Mouse (Mus musculus) kidney, adult 8-10 months (tissue): Measurements from ENCODE around the gene Bzw1.

Experiments used
- DNase-seq, 2 experiments: peaks; one replicate each; pipeline ENCODE4 v3.0.0; 2022

Gene Bzw1

DNA sequence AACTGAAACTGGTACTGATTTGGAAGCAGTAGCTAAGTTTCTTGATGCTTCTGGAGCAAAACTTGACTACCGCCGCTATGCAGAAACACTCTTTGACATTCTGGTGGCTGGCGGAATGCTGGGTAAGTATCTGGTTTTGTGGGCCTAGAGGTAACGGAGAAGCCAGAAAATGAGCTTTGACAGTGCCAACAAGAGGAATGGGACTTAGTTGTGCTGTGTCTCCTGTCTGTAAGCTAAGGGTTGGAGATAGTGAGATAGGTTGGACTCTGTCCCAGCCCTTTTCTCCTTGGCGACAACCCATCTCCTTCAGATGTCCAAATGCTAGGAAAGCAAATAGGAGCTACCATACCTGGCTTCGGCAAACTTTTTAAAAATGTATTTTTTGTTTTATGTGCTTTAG lies 5.0 kb downstream of the Bzw1 start:
- no peak for DNase-seq

DNA sequence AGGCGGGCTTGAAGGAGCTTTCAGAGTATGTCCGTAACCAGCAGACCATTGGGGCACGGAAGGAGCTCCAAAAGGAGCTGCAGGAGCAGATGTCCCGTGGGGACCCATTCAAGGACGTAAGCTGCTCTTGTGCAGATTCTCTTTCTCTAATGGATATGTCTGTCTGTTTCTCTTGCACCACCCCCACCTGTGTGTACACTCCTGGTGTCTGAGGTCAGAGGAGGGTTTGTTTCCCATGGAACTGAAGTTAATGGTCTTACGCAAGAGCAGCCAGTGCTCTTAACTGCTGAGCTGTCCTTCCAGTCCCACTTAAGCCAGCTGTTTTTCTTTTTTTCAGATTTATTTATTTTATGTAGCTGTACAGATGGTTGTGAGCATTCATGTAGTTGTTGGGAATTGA lies 8.7 kb downstream of the Bzw1 start:
- no peak for DNase-seq

DNA sequence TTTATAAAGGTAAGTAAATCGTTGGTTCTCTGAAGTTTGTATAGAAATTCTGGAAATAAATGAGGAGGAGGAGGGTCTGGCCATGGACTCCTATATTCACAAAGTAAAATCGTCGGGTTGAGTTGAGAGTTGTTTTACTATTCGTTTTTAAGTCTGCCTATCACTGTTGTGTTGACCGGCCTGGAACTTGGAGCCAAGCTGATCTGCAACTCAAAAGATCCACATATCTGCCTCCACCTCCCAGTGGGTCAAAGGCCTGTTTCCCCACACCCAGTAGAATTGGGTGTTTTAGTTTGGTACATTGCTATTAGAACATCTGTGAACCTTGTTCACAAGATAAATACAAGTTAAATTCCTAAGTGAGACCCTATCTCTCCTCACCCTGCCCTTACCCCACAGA lies 11.0 kb downstream of the Bzw1 start:
- no peak for DNase-seq

DNA sequence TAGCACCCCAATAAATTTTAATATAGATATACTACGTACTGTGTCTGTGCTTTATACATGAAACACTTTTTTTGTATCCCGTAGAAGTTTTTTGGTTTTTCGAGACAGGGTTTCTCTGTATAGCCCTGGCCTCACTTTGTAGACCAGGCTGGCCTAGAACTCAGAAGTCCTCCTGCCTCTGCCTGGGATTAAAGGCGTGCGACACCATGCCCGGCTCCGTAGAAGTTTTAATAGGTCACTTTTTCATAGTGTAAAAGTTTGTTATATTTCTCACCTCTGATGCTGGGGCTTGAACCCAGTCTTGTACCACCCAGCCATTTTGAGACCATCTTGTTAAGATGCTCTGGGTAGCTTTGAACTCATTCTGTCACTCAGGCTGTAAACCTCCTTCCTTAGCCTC lies 14.6 kb downstream of the Bzw1 start:
- no peak for DNase-seq

DNA sequence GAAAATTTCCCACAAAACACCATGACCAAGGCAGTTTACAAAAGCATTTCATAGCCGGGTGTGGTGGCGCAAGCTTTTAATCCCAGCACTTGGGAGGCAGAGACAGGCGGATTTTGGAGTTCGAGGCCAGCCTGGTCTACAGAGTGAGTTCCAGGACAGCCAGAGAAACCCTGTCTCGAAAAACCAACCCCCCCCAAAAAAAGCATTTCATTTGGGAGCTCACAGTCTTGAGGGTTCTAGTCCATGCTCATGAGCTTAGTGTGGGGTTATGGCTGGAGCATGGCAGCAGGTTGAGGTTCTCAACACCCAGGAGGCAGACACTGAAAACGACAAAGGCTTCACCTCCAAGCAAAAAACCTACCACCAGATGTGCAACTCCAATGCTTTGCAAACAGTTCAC lies 15.4 kb downstream of the Bzw1 start:
- no peak for DNase-seq

DNA sequence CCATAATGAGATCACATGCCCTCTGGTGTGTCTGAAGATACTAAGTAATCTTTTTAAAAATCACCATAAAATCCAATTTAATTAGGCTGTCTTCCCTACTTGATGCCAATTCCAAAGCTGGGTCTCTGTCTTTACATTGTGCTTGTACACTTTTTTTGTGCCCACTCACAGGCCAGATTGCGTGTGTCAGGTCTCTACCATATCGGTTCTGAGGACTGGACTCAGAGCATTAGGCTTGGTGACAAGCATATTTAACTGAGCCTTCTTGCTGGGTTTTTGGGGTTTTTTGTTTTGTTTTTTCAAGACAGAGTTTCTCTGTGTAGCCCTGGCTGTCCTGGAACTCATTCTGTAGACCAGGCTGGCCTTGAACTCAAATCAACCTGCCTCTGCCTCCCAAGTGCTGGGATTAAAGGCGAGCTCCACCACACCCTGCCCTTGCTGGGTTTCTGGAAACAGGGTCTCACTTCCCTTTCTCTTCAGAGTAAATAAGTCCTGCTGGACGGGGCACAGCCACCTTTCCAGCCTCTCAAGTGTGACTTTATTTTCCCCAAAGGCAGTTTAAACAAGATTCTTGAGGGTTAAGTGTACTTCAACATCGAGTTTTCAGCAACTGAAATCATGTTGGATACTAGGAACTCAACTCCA lies 17.0 kb downstream of the Bzw1 start:
- no peak for DNase-seq

DNA sequence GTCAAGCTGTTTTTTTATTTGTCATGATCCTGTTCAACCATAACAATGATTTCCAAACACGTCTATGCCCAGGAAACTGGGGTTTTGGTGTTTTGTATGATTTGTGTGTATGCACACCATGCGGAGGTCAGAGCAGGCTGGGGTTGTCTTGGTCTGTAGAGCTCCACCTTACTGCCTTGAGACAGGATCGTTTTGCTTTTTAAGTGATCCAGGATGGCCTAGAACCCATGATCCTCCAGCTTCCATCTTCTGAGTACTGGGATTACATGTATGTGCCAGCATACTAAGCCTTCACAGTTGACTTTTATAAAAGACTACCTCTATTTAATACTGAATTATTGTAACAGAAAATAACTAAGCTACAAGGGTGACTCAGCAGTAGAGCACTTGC lies 17.5 kb downstream of the Bzw1 start:
- no peak for DNase-seq

DNA sequence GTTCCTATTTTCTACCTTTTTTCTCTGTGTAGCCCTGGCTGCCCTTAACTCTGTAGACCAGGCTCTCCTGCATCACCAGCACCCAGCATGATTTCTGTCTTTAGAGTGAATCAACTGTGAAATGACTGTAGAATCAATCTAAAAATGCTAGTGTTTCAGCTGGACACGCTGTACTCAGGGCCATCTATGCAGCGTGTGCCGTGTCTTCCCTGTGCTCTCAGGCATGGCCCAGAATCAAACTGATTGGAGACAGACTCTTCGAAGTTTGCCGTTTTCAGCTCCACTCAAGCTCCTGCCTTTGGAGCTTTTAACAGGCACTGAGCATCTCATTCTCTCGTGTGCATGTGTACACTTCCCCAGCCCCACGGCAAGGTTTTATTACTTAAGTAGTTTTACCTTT lies 18.1 kb downstream of the Bzw1 start:
- no peak for DNase-seq

DNA sequence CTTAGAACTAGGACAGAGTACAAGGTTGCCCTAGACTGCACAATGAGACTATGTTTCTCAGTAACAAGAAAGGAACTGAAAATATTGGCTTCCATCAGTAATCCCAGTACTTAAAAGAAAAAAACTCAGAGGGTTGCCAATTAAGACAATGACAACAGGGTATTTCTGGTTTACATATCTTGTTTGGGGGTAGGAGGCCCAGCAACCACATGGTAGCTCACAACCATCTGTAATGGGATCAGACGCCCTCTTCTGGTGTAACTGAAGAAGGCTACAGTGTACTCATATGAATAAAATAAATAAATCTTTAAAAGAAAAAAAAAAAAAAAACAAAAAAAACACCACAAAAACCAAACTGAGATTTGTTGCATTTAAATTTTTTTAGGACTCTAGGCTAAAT lies 22.7 kb downstream of the Bzw1 start:
- DNase-seq: no peak

DNA sequence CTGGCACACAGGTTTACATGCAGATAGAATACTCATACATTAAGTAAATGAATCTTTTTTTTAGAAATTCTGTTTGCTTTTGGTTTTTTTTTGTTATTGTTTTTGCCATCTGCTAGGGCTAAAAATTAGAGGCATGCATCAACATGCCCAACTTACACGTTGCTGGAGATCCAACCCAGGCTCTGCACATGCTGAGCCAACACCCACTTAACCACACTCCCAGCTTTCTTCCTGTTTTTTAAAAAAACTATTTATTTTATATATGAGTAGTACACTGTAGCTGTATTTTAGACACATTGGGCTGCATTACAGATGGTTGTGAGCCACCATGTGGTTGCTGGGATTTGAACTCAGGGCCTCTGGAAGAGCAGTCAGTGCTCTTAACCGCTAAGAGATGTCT lies 23.4 kb downstream of the Bzw1 start:
- DNase-seq: no peak

DNA sequence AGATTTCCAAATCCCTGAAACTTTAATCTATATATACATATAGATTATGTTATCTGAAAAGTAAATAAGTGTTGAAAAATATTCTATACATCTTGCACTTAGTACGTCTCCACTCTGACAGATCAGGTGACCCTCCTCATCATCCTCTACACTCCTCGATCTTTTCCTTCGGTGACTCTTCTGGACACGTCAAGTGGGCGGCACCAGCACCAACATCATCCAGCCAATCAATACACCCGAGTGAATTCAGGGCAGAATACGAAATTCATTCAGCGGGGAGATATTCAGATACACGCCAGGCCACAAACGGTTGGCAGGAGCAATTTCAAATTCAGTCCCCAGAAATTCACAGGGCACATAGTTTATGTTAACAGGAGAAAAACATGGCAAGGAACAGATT lies 27.3 kb downstream of the Bzw1 start:
- DNase-seq: no peak

DNA sequence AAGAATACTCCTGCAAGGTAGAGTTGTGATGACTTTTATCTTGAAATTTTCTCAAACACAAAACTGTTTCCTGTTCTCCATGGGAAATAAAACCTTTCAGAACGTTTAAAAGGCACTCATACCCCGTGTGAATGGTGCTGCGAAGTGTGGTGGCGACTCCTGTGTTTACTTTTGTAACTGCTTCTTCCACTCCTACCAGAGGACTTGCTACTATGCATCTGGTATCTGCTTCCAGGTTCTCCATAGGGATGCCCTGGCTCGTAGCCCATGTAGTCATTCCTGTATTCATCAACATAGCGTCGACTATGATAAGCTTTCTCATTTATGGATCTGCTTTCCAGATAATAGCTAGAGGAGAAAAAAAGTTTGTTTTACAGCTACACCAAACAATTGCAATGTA lies 28.3 kb downstream of the Bzw1 start:
- no peak for DNase-seq

DNA sequence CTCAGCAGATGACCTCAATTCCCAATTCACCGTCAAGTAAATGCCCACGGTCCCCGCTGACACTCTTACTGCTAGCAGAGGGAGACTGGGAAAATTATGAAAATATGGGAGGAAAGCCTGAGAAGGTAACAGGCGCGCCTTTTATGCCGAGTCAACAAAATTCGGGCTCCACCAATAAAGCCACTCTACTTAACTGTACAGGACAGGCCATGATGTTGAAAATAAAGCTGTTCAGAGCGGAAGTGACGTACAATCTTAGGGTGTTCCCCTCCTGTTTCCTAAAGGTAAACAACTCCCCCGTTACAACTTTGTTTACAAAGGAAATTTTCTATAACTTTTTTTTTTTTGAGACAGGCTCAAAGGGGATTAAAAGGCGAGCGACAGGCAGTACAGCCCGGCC lies 30.2 kb downstream of the Bzw1 start:
- peak; percentile 24 to 57 for DNase-seq

DNA sequence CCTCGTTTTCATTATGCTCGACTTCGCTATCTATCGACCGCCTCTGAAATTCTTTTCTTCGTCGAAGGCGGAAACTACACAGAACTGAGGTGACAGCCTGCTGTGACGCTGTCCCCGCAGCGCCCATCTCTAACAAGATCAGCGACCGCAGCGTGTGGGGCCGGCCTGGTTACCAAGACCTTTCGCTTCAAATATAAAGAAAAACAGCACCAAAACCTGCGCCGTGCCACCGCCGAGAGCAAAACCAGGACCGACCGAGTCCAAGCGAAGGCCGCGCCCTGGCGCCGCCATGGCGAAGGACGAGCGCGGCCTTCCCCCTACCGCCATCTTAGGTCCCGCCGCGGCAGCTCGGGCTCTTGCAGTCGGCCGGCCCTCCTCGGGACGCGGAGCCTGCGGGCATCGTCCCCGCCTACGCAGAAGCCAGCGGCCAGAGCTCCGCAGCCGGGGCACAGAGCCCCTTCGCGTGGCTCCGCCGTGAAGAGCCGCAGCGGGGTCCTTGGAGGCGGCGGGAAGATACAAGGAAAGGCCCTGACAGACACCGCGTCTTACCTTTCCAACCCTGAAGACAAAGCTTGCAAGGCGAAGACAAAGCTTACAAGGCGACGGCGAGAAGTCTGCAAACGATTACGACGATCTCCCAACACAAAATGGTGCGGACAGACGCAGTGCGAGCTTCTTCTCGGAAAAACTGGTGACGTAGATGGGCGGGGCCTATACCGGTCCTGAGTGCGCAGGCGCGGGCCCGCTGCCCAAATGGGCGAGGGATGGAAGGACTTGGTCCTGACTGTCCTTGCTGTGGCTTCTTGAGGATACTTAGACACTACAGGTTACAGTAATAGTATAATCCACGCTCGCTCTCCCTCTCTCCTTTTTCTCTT lies 30.9 kb downstream of the Bzw1 start, which contains the start of gene Clk1:
Gene Clk1 (minus strand): TSS at position 696 of the 878 bp plus-strand sequence.
- DNase-seq: peak; percentile 97 to 98

DNA sequence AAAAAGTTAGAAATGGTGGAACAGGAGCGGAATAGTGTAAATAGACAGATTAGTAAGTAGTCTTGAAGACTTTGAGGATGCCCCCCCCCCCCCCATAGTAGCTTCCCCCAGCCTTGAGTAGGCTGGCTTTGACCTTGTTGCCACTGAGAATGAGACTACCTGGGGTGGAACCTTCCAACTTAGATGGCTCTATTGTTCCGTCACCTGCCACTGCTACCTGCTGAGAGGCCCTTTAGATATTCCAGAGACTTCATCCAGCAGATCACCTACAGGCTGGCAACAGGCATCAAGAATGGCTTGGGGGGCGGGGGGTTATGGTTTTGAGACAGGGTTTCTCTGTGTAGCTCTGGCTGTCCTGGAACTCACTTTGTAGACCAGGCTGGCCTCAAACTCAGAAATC lies 31.9 kb downstream of the Bzw1 start:
- no peak for DNase-seq

DNA sequence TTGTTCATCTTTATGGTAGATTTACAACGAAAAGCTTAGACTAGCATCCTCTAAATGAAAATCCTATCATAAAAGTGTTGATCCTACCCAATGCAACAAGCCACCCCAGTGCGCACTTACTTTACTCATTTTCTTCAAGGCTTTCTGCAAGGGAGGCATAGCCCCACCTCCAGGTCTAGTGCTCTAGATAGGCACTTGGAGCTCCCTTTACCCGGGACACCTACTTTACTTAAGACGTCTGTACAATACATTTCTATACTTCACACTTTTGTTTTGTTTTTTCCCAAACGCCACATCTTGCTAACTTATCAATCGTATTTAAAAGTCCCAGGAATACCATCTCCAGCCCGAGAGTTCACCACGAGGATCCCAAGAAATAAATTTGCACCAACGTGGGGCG lies 52.0 kb downstream of the Bzw1 start:
- no peak for DNase-seq

DNA sequence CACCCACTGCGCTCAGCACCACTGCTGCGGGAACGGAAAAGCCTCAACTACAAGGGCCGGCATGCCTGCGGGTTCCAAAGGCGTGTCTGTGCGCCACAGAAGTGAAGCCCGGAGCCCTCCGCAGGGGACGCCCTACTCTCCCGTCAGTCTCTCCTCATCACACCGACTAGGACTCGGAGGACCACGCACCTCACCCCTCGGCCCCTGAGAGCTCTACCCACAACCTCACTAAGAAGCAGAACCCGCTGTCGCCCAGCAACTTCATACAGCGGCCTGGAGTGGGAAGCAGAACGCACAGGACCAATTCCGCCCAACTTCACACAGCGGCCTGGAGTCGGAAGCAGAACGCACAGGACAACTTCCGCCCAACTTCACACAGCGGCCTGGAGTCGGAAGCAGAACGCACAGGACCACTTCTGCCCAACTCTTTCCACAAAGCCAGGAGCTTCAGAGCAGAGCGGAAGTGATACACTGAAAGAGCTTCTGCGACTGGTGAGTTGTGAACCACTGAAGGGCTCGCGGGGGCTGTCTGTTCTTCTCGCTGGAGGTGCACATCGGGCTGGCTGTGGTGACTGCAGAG lies 52.5 kb downstream of the Bzw1 start, which contains the start of the genes Nif3l1 and Ppil3:
Gene Nif3l1 (plus strand): TSS at position 9 of the 580 bp plus-strand sequence.
Gene Ppil3 (minus strand): TSS at position 344 of the 580 bp plus-strand sequence.
- peak; percentile 85 for DNase-seq

DNA sequence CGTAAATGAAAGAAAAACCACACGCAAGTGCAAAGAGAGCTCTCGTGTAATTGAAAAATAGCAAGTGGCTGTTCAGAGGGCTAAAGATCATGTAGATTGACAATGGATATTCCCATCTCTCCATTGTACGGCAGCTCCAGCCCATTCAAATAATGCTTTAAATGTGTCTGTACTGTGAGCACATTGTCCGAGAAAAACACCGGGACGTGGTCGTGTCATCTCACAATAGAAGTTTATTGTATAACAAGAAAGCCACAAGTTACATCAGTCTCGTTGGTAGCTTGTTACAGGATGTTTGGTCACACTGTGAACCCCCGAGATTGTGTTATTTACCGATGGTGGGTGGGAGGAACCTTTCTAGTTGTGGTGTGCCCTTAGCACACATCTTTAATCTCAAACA lies 53.2 kb downstream of the Bzw1 start:
- DNase-seq: no peak

DNA sequence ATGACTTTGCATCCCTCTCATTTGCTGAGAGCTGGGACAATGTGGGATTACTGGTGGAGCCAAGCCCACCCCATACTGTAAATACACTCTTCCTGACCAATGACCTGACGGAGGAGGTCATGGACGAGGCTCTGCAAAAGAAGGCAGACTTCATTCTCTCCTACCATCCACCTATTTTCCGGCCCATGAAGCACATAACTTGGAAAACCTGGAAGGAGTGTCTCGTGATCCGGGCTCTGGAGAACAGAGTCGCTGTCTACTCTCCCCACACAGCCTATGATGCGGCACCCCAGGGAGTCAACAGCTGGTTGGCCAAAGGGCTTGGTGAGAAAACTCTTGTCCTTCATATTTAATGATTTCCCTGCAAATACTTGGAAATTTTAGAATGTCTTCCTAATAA lies 55.1 kb downstream of the Bzw1 start:
- DNase-seq: peak; percentile 38 to 59

DNA sequence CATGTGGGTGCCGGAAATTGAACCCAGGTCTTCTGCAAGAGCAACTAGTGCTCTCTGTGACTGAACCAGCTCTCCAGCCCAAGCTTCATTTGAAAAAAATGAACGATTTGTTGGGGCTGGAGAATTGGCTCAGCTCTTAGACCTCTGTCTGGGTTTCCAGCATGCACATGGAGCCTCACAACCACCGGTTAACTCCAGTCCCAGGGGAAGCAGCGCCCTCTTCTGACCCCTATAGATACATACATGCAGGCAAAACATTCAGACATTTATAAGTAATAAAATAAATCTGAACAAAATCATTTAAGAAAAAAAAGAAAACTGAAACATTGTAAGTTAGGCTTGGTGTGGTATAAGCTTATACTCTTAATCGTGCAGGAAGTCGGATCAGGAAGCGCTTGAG lies 55.7 kb downstream of the Bzw1 start:
- no peak for DNase-seq

DNA sequence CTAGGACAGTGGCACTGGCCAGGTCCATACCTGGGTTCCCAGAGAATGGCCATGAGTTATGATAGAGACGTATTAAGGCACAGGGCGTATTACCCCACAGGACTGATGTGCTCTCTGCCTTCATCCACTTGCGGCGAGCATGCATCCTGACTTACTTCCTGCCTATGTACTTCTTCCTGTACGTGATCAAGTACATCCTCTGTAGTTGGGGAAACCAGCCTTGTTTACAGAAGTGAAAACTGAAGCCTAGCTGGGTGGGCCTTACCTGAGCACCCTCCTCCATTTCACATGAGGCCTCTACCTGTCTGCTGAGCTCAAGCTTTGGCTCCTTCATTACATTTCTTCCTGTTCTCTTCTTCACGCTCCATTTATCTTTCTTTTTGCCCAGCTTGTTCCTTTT lies 61.6 kb downstream of the Bzw1 start:
- DNase-seq: no peak
